ENCODE assay signal across 26 mouse cellular contexts in genomic region chr6:36832681-36833080, GRCm38 (mm10). TPM values are rescaled to one million over a fixed set of nuclear protein-coding genes. Genes with fewer than 3 reads are reported as not detected.
A peak's percentile ranks its signal among the peaks of the same experiment; 100 is the strongest.
DNase-seq lines count a peak whose midpoint lies in the region; ATAC-seq and TF ChIP-seq lines count a peak whose summit lies in the region.
"Had no signal": no experiment of that assay in that cellular context is flagged by ENCODE, and none has a peak within 500 bp of the region (broad histone marks: within the 10 kb centered on the region; RNA-seq: fewer than 3 reads in every experiment).

No protein-coding gene starts in this region.

- H3K36me3 ChIP-seq in lung, embryonic 14.5 days (ENCODE audit: insufficient read depth): no peaks in the 10 kb centered on the region
- no peaks in the 10 kb centered on the region for H3K36me3 ChIP-seq in neural tube, embryonic 15.5 days
- H3K36me3 ChIP-seq in myocyte (ENCODE audit: control insufficient read depth, insufficient read depth): no peaks in the 10 kb centered on the region
- H3K36me3 ChIP-seq: G1E; heart, embryonic 13.5 days had no signal

- no peak overlapping the region for H3K9ac ChIP-seq in lung, embryonic 14.5 days
- no peak overlapping the region for H3K9ac ChIP-seq in neural tube, embryonic 15.5 days (replicated peaks)
- H3K9ac ChIP-seq: forebrain, postnatal 0 days; heart, embryonic 13.5 days; hindbrain, embryonic 14.5 days had no signal

- H3K27ac ChIP-seq in lung, embryonic 14.5 days (ENCODE audit: low read depth): no peak overlapping the region
- H3K27ac ChIP-seq in neural tube, embryonic 15.5 days (replicated peaks): no peak overlapping the region
- H3K27ac ChIP-seq: gastrocnemius, adult 2 months; heart, embryonic 13.5 days; hindbrain, embryonic 14.5 days; hindbrain, postnatal 0 days had no signal

- H3K4me2 ChIP-seq in lung, embryonic 14.5 days: no peak overlapping the region
- no peak overlapping the region for H3K4me2 ChIP-seq in neural tube, embryonic 15.5 days
- peak overlapping the region; percentile 53 for H3K4me2 ChIP-seq in myocyte (ENCODE audit: low read depth)
- H3K4me2 ChIP-seq: heart, embryonic 13.5 days; hindbrain, embryonic 14.5 days had no signal

- no peak overlapping the region for H3ac ChIP-seq in myocyte (ENCODE audit: control insufficient read depth, insufficient read length)

- H3K79me2 ChIP-seq in myocyte (ENCODE audit: control insufficient read depth, insufficient read depth): no peaks in the 10 kb centered on the region

- no peak overlapping the region for H3K4me3 ChIP-seq in lung, embryonic 14.5 days (ENCODE audit: low read depth, low read length)
- no peak overlapping the region for H3K4me3 ChIP-seq in lung, adult 2 months (replicated peaks; ENCODE audit: extremely low read depth, low read depth, low read length)
- no peak overlapping the region for H3K4me3 ChIP-seq in neural tube, embryonic 15.5 days (replicated peaks)
- no peak overlapping the region for H3K4me3 ChIP-seq in myocyte
- H3K4me3 ChIP-seq: gastrocnemius, adult 2 months; heart, embryonic 13.5 days had no signal

- no peaks in the 10 kb centered on the region for H3K9me3 ChIP-seq in lung, embryonic 14.5 days (ENCODE audit: low read depth, low read length)
- H3K9me3 ChIP-seq in neural tube, embryonic 15.5 days (replicated peaks): no peaks in the 10 kb centered on the region
- H3K9me3 ChIP-seq: G1E; heart, embryonic 13.5 days had no signal

- TF ChIP-seq CTCF in lung, embryonic 14.5 days (IDR thresholded peaks at IDR 0.05; ENCODE audit: low read depth): no peak
- no peak for TF ChIP-seq CTCF in lung, adult 2 months (IDR thresholded peaks at IDR 0.05; ENCODE audit: insufficient read depth, low read length)

- ATAC-seq in lung, embryonic 14.5 days (ENCODE audit: insufficient read depth): no peak
- no peak for ATAC-seq in neural tube, embryonic 15.5 days (ENCODE audit: low FRiP score)
- ATAC-seq: forebrain, embryonic 14.5 days; forebrain, postnatal 0 days; hindbrain, postnatal 0 days; inflammation-experienced regulatory T-cells, adult 6 months had no signal

- WGBS in lung, embryonic 14.5 days: 75% methylated on average over 4 of the region's 4 CpGs
- WGBS in lung, adult 2 months: 83% methylated on average over 4 of the region's 4 CpGs
- WGBS in neural tube, embryonic 15.5 days: 80% methylated on average over 4 of the region's 4 CpGs

- peak; percentile 46 for DNase-seq in lung, embryonic 14.5 days
- DNase-seq in lung, adult 2 months: no peak
- DNase-seq in neural tube, embryonic 10.5 days (ENCODE audit: extremely low spot score, low spot score): peak; percentile 20
- DNase-seq in NIH3T3 (ENCODE audit: low read depth): peak; percentile 24
- no peak for DNase-seq in urinary bladder, postnatal 14 days (ENCODE audit: low spot score)
- no peak for DNase-seq in left cerebral cortex, postnatal 25 days (ENCODE audit: low spot score in 2 of 2)
- DNase-seq: adrenal gland, adult 2 months; adrenal gland, postnatal 14 days; cerebellum, adult 11-12 months; cerebellum, adult 8-10 months; cerebellum, postnatal 10 days; cerebellum, postnatal 36 days; forebrain, postnatal 0 days; gastrocnemius, adult 2 months; gastrocnemius, postnatal 14 days; heart, adult 18-20 months; heart, postnatal 14 days; heart, postnatal 4 days had no signal

- no peaks in the 10 kb centered on the region for H3K27me3 ChIP-seq in lung, embryonic 14.5 days (ENCODE audit: insufficient read depth, low read length)
- no peaks in the 10 kb centered on the region for H3K27me3 ChIP-seq in neural tube, embryonic 15.5 days (replicated peaks)
- no peaks in the 10 kb centered on the region for H3K27me3 ChIP-seq in myocyte (ENCODE audit: control insufficient read depth, insufficient read depth, insufficient read length)
- H3K27me3 ChIP-seq: heart, embryonic 13.5 days had no signal

- no peaks in the 10 kb centered on the region for H3K4me1 ChIP-seq in lung, embryonic 14.5 days (ENCODE audit: insufficient read depth)
- no peaks in the 10 kb centered on the region for H3K4me1 ChIP-seq in lung, adult 2 months (ENCODE audit: control insufficient read depth, insufficient read depth, low read length)
- no peaks in the 10 kb centered on the region for H3K4me1 ChIP-seq in neural tube, embryonic 15.5 days

- no peak for TF ChIP-seq POLR2A in lung, adult 2 months (IDR thresholded peaks at IDR 0.05; ENCODE audit: borderline replicate concordance, extremely low read depth, low read depth, low read length)
- no peak for TF ChIP-seq POLR2A in myocyte (IDR thresholded peaks at IDR 0.05; ENCODE audit: insufficient read length, low read depth)

- intact Hi-C loops in left cerebral cortex, postnatal 25 days (cut with DNase I): no loop called here

TF ChIP-seq in myocyte, 11 proteins besides CTCF, POLR2A, EP300 and RAD21:
- TF ChIP-seq TCF12 (IDR thresholded peaks at IDR 0.05; ENCODE audit: insufficient read depth, poor library complexity, severe bottlenecking) (no peak), USF1 (IDR thresholded peaks at IDR 0.05; ENCODE audit: low read depth) (no peak), E2F4 (IDR thresholded peaks at IDR 0.05; ENCODE audit: insufficient read depth) (no peak), CEBPB (IDR thresholded peaks at IDR 0.05; ENCODE audit: insufficient read depth, poor library complexity, severe bottlenecking) (no peak), MYOD1 (IDR thresholded peaks at IDR 0.05; ENCODE audit: control insufficient read depth in 1 of 3, insufficient read length in 2 of 3, low read depth in 2 of 3) (peak in 2 of 3 experiments; percentile 18 to 39)

RNA-seq across cellular contexts. Expression of gene Ptn, which starts 22.7 kb away (rescaled TPM):
- polyA plus RNA-seq in lung, embryonic 14.5 days (2014; fragmentation: Nextera tagmentation; extraction: Ambion mirVana): 113 and 141 TPM in 2 replicates
- polyA plus RNA-seq in lung, adult 2 months (2012; rRNA removed): 0.48 and 1.1 TPM in 2 replicates
- 623 and 715 TPM in 2 replicates for polyA plus RNA-seq in neural tube, embryonic 15.5 days (2015; fragmentation: Nextera tagmentation; extraction: Ambion mirVana)
- 3.1 TPM for polyA plus RNA-seq in myocyte (2012; fragmentation: generic; extraction: Trizol)
- 100 to 1,000 TPM; 440 to 472 TPM for total RNA-seq in left cerebral cortex, postnatal 25 days (2021)
- total RNA-seq: G1E had no signal
- polyA plus RNA-seq: G1E had no signal

Comparison
In these comparisons a context has a peak if more than half of its experiments do, and no peak if none do; other contexts are left out.
1. DNase-seq: peak in lung, embryonic 14.5 days (single experiment), neural tube, embryonic 10.5 days (single experiment) and NIH3T3 (single experiment); none in lung, adult 2 months (single experiment), urinary bladder, postnatal 14 days (single experiment) and left cerebral cortex, postnatal 25 days (0 of 2).
2. RNA of gene Ptn, which starts 22.7 kb away (polyA plus RNA-seq): 623 to 715 TPM in neural tube, embryonic 15.5 days and 113 to 141 TPM in lung, embryonic 14.5 days; 3.1 TPM in myocyte (single experiment) and 0.48 to 1.1 TPM in lung, adult 2 months; every median in the first group is over 10 times any median in the second.